Mouse (Mus musculus): ENCODE measurements around the gene Cabp1.

The Cabp1 gene

GRCm38 (mm10) chr5:115208601-115209000 is 14.4 kb upstream of the Cabp1 start:
- no peak for DNase-seq (ENCODE audit: low spot score in 2 of 2)

- no peak for DNase-seq (ENCODE audit: low spot score in 2 of 2)
Observed at GRCm38 (mm10) chr5:115207892-115208291, 13.7 kb upstream of the Cabp1 start.

DNA sequence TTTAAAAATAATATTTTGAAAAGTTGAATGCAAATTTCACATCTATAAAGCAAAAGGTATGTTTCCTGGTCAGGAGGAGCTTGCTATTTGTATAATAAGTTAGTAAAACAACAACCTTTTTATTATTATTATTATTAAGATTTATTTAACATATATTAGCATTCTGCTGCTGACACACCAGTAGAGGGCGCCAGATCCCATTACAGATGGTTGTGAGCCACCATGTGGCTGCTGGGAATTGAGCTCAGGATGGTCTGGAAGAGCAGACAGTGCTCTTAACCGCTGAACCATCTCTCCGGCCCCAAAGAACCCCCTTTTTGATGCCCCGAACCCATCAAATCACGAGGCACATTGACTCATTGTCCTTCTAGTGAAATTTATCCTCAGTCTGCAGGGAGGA is 13.1 kb upstream of the Cabp1 start:
- no peak for DNase-seq (ENCODE audit: low spot score in 2 of 2)

DNA sequence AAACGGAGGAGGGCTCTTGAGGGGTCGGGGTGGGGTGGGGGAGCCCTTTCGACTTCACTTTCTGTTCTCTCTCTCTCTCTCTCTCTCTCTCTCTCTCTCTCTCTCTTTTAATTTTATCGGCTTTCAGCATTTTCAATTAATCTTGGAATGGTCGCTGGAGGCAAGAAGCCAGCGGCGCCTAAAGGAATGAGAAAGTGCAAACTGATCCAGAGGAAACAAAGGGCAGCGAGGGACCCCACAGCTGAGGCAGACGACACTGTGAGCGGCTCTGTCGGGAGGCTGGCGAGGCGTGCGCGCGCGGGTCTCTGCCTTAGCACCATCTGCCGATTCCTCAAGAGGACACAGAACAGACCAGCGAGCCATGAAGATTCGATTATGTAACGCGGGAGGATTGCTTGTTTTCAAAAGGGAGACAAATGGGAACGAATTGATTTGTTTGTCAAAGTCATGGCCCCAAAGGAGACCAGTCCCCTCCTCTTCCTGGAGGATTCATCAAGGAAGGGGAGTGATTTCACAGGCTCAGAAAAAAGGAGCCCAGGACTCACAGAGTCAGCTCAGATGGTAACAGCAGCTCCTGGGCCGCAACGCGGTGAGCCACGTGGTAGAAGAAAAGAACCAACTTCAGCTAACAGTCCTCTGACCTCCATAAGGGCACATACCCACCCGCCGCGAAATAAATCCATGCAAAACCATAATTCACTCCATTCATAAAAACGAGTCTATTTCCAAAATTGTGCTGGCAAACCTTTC is 10.6 kb upstream of the Cabp1 start:
- no peak for DNase-seq (ENCODE audit: low spot score in 2 of 2)

GRCm38 (mm10) chr5:115203735-115204561 is 9.8 kb upstream of the Cabp1 start:
- DNase-seq (ENCODE audit: low spot score in 2 of 2) = no peak

GRCm38 (mm10) chr5:115194626-115195221 is 543 bp upstream of the Cabp1 start:
- no peak for DNase-seq (ENCODE audit: low spot score in 2 of 2)

GRCm38 (mm10) chr5:115193226-115193625 is 955 bp downstream of the Cabp1 start:
- peak; percentile 25 to 65 for DNase-seq (ENCODE audit: low spot score in 2 of 2)

DNA sequence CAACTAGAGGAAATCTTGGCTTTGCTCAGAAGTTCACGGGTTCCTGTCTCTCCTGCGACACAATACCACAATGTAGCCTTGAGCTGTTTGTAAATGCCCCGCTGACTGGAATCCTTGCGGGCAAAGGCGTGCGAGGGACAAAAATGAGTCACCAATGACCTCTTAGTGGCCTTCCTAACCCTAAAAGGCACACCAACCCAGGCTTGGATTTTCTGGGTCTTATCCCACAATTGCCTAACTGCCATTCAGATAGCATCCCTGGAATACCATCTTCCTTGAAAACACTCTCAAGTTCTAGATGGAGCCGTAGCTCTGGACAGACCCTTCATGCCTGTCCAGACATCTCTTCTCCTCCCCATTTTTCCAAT is 1.4 kb downstream of the Cabp1 start:
- DNase-seq (ENCODE audit: low spot score in 2 of 2) = no peak

- DNase-seq (ENCODE audit: low spot score in 2 of 2) = no peak
Observed at GRCm38 (mm10) chr5:115191880-115192827, 2.0 kb downstream of the Cabp1 start.

DNA sequence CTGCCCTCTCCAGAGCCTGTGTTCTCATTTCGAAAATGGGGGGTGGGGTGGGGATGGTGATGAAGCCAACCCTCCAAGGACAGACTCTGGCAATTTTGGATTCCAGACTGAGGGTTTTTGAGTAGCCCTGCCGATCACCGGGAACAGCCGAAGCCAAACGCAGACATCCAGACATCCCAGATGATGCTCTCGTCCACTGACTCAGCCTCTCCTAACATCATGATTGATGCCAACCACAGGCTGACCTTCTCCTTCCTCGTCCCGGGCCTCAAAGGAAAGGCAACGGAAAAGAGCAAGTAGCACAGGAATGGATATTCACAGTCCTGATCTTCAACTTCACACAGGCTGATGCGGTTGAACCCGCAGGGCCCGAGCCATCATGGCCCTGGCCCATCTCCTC is 4.1 kb downstream of the Cabp1 start:
- DNase-seq (ENCODE audit: low spot score in 2 of 2) = no peak

- DNase-seq (ENCODE audit: low spot score in 2 of 2) = peak in 1 of 2 experiments; percentile 63
Observed at GRCm38 (mm10) chr5:115188824-115189223, 5.4 kb downstream of the Cabp1 start.

DNA sequence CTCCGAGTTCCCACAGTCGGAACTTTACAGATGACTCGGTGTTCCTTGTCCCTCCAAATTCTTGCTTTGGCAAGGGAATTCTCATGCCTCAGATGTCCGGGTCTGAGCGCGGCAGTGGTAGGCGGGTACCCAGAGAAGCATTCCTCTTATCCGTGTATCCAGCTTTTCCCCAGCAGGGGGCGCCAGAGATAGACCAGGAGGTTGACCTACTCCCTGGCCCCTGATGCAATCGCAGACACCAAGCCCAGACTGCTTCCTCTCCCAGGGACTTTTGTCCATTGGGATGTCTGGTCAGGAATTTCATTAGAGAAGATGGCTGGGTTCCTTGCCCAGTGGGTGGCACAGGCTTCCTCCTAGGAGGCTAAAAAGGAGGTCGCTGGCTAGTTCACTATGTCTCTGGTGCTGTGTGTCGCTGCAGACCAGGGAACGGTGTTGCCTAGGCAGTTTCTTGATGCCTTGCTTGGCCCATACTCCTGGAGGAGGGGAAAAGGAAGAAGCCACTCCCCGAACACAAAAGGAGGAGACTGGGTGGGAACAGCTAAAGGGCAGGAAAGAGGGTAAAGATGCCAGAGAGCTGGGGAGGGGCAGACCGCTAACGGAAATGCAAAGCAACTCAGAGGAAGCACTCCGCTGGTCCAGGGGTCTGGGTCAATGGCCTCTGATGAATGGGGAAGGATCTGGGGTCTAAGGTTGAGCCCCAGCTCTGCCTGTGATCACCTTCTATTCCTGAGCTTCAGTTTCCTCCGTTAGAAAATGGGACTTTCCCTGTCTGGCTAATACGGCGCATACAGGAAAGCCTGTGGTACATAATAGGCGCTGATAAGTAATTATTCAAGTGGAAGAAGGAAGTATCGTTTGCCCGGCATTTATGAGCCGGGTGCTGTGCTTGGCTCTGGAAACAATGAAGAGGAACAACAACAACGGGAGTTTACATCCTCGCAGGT is 6.7 kb downstream of the Cabp1 start:
- DNase-seq (ENCODE audit: low spot score in 2 of 2) = peak; percentile 88 to 91

DNA sequence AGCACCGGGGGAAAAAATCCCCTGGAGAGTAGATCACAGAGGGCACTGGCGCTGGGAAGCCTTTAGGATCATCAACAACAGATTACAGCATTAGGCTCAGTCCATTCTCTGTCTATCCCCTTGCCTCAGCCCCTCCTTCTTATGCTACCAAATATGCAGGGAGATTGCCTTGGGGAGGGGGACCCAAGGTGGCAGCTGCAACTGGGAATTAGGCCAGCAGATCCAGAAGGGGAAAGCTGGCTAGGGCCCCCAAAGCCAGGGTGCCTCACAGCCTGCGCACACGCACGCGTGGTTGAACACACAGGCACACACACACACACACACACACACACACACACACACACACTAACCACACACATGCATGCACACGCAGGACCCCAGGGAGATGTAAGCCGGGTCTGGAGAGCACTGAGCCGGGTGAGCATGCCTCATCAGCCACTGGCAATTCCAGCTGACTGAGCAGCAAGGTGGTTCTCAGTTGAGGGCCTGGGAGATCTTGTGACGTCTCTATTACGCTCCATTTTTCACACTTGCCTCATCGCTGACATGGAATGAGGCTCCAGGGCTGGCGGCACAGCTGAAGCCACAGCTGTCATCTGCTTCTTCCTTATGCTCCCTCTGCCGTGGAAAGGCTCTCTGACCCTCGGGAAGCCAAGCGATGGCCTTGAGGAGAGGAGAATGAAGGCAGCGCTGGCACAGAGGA is 7.7 kb downstream of the Cabp1 start:
- DNase-seq (ENCODE audit: low spot score in 2 of 2) = peak in 1 of 2 experiments; percentile 46

DNA sequence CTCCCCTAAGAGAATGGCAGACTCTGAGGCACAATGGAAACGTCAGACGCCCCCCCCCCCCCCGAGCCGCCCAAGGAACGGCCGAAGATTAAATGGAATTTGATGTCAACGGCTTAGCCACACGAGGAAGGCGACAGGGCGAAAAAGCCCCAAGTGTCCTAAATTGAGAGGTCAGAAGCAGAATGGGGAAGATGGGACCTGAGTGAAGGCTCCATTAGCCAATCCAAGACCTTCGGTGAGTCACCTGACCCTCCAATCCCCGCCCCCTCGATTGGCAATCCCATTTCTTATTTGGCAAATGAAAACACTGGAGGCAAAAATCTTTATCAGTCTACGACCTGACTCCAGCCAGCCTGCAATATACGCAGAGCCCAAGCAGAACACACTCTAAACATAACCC is 9.5 kb downstream of the Cabp1 start:
- no peak for DNase-seq (ENCODE audit: low spot score in 2 of 2)

GRCm38 (mm10) chr5:115183482-115183881 is 10.7 kb downstream of the Cabp1 start:
- no peak for DNase-seq (ENCODE audit: low spot score in 2 of 2)

DNA sequence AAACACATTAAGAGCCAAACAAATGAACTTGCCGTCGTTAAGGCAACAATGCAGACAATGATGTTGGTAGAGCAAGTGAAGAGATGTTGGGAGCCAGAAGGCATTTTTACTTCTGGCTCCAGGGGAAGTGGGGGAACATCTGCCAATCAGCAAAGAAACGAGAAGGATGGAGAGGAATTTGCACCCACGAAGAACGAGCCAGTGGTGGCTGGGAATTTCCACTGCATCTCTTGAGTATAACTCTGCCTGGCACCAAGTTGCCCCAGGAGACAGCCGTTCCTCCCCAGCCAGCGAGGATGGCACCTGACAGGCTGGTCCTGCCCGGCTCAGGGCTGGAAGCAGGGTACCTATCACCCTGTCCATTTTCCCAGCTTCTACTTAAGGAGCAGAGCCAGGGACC is 11.3 kb downstream of the Cabp1 start:
- DNase-seq (ENCODE audit: low spot score in 2 of 2) = no peak

DNA sequence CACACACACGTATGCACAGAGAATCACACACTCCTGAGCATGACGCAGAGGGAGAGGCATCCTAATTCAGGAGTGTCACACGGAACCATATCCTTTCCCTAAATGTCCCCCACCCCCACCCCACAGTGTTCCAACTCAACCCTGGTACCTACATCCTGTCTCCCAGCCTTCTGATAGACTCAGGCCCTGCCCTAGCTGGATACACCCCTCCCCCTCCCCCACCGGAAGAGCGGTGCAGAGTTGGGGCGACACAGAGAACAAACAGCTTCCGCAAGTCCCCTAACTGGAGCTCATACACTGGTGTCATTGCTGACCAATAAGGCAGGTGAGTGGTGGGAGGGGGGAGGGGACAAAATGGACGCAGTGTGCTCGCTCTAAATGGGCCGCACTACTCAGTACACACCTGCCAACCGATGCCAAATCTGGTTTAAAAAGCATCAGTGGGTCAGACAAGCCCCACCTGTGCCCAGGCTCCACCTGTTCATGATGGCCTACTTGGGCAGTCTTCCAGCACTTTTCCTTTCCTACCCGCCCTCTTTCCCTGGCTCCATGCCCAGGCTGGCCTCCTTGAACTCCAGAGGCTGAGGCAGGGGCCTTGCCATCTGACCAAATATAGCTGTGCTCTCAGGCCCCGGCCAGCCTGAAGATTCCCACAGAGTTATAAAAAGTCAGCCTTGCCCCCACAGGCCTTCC is 12.8 kb downstream of the Cabp1 start:
- no peak for DNase-seq (ENCODE audit: low spot score in 2 of 2)

DNA sequence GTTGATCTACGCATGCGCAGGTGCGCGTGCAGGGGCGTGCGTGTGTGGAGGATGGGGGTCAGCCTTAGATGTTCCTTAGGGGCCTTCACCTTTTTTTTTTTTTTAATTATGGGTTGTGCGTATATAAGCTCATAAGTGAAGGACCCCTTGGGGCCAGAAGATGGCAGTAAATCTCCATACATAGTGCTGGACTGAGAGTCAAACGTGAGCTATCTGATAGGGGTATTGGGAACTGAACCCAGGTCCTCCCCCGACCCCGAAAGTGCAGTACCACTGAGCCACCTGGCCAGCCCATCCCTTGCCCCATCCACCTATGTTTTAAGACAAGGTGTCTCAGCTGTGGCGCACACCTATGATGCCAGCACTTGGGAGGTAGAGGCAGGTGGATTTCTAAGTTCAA is 14.6 kb downstream of the Cabp1 start:
- no peak for DNase-seq (ENCODE audit: low spot score in 2 of 2)

DNA sequence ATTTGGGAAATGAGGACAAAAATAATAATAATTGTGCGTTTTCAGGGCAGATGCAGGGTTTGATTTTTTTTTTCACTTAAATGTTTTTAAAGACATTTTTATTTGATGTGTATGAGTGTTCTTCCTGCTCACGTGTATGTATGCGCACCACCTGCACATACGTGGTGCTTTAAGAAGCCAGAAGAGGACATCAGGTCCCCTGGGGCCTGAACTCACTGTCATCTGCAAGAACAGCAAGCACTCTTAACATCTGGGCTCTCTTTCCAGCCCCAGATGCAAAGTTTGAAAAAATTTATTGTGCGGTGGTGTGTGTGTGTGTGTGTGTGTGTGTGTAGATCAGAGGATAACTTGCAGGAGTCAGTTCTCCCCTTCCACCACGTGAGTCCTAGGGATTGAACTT is 16.3 kb downstream of the Cabp1 start:
- no peak for DNase-seq (ENCODE audit: low spot score in 2 of 2)
